Mouse (Mus musculus): ENCODE measurements around the gene Mrc1. TPM values are rescaled to one million over a fixed set of nuclear protein-coding genes. Genes with fewer than 3 reads are reported as not detected.

Gene Mrc1
- total RNA-seq, 2 experiments from 2014 or later = 3.4 to 4.1 TPM

DNA sequence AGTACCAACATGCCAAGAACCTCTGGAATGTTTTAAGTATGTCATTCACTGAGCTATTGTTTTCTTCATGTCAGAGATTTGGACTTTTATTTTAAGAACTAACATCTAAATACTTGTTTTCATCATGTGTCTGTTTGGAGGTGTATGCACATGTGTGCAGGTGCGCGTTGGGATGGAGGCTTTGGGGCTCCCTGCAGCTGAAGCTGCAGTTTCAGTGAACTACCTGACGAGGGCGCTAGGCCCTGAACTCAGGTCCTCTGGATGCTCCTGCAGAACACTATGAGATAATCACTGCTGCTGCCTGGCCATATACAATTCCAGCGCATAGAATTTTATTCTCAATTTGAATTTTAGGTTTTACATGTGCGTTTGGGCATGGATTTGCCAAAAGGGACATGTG, 11.1 kb upstream of the Mrc1 start:
- no peak overlapping the region for H3K27ac ChIP-seq
- DNase-seq (ENCODE audit: low spot score in 2 of 2) = no peak
- TF ChIP-seq CTCF (conservative IDR thresholded peaks at IDR 0.05) = peak; percentile 39
- no peak overlapping the region for H3K4me3 ChIP-seq

DNA sequence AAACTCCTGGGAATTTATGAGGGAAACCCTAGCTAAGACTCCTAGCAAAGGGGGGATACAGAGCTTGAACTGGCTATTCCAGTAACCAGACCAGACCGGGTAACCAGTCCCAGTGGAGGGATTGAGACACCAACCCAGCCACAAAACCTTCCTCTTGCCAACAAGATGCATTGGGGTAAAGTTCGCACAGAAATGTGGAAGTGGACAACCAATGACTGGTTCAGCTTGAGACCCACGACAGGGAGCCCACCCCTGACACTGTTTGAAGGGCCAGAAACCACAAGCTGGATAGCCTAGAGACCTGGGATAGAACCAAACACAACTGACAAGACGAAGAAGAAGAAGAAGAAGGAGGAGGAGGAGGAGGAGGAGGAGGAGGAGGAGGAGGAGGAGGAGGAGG, 4.8 kb upstream of the Mrc1 start:
- no peak for TF ChIP-seq CTCF (conservative IDR thresholded peaks at IDR 0.05)
- no peak overlapping the region for H3K27ac ChIP-seq
- H3K4me3 ChIP-seq = no peak overlapping the region
- DNase-seq (ENCODE audit: low spot score in 2 of 2) = no peak

DNA sequence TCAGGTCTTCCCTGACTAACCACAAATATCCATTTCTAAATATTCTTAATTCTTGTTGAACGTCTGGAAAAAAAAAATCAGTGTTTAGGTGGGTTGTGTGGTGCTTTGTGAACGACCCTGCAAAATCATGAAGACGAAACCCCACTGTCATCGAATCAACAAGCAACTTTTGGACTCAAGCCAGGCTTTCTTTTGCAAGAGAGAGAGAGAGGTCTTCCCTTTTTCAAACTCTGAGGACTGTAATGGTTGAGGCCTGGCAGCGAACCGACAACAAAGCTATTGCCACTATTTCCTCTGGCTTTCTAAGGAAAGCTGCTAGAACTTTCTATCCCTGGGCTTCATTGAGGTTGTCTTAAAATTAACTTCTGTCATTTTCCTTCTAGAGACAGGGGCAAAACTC, 697 bp upstream of the Mrc1 start:
- Histone ChIP-seq H3K27ac (no peak overlapping the region), H3K4me3 (no peak overlapping the region)
- no peak for TF ChIP-seq CTCF (conservative IDR thresholded peaks at IDR 0.05)
- no peak for DNase-seq (ENCODE audit: low spot score in 2 of 2)

DNA sequence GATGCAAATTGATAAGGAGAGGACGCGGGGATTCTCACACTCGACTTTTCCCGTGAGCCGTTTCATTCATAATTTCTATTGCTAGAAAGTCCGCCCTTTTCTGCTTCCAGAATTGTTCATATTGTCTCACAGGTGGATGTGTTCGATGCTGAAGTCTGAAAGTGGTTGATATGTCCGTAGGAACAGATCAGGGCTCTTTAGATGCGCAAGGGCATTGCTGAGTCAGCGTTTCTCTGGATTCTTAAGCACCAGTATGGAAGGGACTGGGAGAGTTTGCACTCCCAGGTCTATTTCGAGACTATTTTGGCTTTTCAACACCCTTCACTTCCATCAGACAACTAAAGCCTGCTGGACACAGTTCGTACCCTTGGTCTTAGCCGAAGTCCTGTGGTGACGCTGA, 787 bp downstream of the Mrc1 start:
- no peak overlapping the region for H3K4me3 ChIP-seq
- DNase-seq (ENCODE audit: low spot score in 2 of 2) = no peak
- TF ChIP-seq CTCF (conservative IDR thresholded peaks at IDR 0.05) = no peak

DNA sequence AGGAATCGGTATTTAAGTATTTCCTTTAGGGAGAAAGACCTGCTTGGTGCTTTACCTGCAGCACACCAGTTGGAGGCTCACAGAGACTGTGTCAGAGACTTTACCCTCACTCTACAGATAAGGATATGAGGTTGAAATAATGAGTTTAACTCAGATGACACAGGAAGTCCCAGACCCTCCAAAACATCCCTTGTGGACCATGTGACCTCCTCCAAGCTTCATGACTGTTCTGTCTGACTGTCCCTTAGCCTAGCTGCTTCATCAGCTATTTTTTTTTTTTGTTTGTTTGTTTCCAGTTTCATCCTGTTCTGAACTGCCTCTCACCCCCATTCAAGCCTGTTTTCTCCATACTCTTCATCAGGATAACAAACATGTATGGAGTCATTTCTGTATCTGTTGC, 3.7 kb downstream of the Mrc1 start:
- H3K4me3 ChIP-seq = no peak overlapping the region
- H3K27ac ChIP-seq = no peak overlapping the region
- DNase-seq (ENCODE audit: low spot score in 2 of 2) = no peak
- TF ChIP-seq CTCF (conservative IDR thresholded peaks at IDR 0.05) = no peak

More for the DNA sequence above, 787 bp downstream of the Mrc1 start:
- no peak overlapping the region for H3K27ac ChIP-seq

DNA sequence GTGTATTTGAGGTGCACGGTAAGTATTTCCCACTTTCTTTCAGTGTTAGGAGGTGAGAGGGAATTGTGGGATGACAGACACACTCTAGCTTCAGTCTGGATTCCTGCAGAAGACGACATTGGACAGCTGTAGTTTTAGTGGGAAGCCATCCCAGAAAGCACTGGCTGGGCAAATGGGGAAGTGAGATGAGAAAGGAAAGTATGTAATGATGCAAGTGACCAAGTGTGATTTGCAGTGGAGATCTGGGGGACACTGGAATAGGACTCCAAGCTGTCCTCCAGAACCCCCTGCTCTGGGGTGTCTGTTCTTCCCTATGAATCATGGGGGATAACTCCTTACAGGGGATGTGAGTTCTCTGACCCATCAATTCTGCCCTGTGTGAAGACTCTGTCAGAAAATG, 4.8 kb downstream of the Mrc1 start:
- DNase-seq (ENCODE audit: low spot score in 2 of 2) = no peak
- no peak overlapping the region for H3K27ac ChIP-seq
- no peak for TF ChIP-seq CTCF (conservative IDR thresholded peaks at IDR 0.05)
- no peak overlapping the region for H3K4me3 ChIP-seq

DNA sequence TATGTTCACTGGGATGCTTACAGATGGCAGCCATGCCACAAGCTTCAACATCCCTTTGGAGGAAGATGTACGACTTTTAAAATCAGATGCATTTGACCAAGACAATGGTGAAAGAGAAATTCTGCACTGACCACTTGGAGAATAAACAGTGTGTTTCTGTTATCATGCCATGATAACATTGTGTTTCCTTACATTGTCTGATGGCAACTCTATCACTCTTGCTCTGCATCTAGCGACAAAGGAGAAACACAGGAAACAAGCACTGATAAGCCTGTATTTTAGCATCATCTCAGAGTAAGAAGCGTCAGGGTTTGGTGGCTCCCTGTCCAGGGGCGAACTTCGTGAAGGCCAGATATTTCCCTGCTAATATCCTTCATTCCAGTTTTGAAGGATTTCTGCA, 6.1 kb downstream of the Mrc1 start:
- no peak for TF ChIP-seq CTCF (conservative IDR thresholded peaks at IDR 0.05)
- no peak for DNase-seq (ENCODE audit: low spot score in 2 of 2)
- no peak overlapping the region for H3K4me3 ChIP-seq

DNA sequence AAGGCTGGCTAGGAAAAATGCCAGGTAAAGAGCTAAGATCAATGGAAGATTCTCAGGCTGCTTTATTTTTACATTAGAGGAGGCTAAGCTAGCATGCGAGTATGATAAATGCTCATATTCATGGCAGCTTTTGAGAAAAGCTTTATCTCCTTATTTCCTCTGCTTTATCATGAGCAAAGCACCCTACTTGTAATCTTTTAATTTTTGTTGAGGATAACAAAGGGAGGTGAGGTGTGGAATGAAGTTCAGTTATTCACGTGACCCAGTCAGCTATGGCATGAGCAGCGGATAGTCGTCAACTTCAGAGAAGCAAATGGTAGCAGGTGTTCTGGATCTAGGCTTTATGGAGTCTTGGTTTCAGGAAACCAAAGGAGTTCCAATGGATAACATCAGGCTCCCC, 7.7 kb downstream of the Mrc1 start:
- DNase-seq (ENCODE audit: low spot score in 2 of 2) = no peak
- no peak overlapping the region for H3K4me3 ChIP-seq
- H3K27ac ChIP-seq = no peak overlapping the region
- no peak for TF ChIP-seq CTCF (conservative IDR thresholded peaks at IDR 0.05)

More for the DNA sequence above, 6.1 kb downstream of the Mrc1 start:
- no peak overlapping the region for H3K27ac ChIP-seq

DNA sequence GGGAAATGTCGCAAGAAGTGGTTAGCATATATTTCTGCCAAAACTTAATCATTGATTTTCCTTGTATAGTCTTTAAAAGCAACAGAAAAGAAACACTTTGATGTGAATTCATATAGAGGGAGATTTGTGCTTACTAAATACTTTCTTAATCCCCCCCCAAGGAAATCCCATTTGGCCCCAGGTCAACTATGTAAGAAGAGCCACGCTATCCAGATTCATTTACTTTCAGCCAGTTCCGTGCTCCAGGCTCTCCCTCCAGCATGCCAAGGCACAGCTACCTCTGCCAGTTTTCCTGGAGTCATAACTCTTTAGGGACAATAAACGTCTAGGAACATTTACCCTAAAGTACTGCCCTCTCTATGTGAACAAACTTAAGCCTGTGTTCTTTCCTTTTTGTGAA, 8.5 kb downstream of the Mrc1 start:
- Histone ChIP-seq H3K4me3 (no peak overlapping the region), H3K27ac (no peak overlapping the region)
- DNase-seq (ENCODE audit: low spot score in 2 of 2) = no peak
- TF ChIP-seq CTCF (conservative IDR thresholded peaks at IDR 0.05) = no peak

DNA sequence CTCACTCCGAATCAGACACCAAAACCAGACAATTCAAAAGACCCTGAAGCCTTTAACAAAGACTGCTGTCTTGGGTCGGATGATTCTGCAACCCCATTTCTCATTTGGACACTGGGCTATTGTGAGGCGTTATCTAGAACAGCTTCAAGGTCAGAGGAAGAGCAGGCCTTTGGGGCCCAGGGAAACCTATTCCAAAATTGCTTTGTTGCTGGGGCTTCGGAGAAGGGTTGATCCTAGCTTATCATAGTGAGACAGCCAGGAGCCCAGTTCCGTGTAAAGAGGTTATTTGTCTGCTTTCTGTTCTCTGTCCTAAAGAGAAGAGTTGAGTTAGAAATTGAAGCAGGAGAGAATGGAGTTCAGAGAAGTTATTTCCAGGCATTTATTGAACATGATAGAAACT, 10.0 kb downstream of the Mrc1 start:
- H3K4me3 ChIP-seq = no peak overlapping the region
- DNase-seq (ENCODE audit: low spot score in 2 of 2) = no peak
- no peak for TF ChIP-seq CTCF (conservative IDR thresholded peaks at IDR 0.05)
- no peak overlapping the region for H3K27ac ChIP-seq

DNA sequence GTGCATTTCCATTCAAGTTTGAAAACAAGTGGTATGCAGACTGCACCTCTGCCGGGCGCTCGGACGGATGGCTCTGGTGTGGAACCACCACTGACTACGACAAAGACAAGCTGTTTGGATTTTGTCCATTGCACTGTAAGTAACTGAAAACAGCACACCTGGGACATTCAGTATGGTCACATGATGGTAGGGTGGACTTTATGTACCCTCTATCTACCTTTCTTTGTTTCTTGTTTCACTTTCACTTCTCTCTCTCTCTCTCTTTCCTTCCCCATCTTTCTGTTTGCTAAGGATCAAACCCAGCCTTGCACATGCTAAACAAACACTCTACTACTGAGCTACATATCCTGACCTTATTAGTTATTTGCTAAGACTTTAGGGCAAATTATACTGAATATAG, 15.0 kb downstream of the Mrc1 start:
- Histone ChIP-seq H3K27ac (no peak overlapping the region), H3K4me3 (no peak overlapping the region)
- TF ChIP-seq CTCF (conservative IDR thresholded peaks at IDR 0.05) = no peak
- no peak for DNase-seq (ENCODE audit: low spot score in 2 of 2)

DNA sequence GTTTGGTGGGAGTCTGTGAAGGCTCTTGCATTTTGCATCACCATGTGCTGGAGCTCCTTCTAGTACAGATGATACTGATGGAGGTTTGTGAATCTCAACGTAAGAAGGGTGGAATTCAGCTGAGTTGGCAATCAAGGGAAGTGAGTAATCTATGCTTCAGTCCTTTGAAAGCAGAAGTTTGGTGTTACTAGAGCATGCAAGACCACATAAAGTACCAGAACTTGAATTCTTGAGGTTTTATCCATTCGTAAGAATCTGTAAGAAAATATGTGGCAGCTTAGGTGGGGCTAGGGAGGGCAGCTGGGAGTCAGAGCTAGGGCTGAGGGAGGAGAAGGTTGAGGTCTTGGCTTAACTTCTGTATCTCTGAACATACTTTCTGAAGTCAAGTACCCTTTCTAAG, 15.5 kb downstream of the Mrc1 start:
- DNase-seq (ENCODE audit: low spot score in 2 of 2) = no peak
- no peak overlapping the region for H3K4me3 ChIP-seq
- no peak for TF ChIP-seq CTCF (conservative IDR thresholded peaks at IDR 0.05)
- no peak overlapping the region for H3K27ac ChIP-seq

DNA sequence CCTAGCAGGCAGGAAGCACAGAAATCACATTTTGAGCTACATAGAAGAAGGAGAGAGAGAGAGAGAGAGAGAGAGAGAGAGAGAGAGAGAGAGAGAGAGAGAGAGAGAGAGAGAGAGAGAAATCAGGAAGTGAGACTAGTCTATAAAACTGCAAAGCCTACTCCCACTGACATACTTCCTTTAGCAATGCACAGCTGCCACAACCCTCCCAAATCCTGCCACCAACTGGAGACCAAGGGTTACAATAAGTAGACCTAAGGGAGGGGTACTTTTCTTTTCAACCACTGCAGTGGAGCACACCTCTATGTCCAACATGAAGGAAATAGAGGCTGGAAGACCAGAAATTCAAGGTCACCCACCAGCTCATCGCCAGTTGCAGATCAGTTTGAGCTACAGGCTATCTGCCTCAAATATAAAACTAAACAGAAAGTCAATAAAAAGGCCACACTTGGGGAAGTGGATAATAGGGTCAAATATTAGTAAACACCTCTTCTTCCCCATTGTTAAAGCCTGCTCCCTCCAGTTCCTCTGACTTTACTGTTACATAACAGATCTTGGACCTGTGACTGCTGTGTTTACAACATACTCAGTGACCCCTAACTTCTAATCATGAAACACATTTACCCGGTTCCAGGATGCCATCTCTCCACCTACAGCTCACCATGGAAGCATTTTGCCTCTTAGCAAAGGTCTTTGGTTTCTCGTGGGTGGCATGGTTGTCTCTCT, 20.8 kb downstream of the Mrc1 start:
- no peak for DNase-seq (ENCODE audit: low spot score in 2 of 2)
- no peak overlapping the region for H3K27ac ChIP-seq
- no peak for TF ChIP-seq CTCF (conservative IDR thresholded peaks at IDR 0.05)

DNA sequence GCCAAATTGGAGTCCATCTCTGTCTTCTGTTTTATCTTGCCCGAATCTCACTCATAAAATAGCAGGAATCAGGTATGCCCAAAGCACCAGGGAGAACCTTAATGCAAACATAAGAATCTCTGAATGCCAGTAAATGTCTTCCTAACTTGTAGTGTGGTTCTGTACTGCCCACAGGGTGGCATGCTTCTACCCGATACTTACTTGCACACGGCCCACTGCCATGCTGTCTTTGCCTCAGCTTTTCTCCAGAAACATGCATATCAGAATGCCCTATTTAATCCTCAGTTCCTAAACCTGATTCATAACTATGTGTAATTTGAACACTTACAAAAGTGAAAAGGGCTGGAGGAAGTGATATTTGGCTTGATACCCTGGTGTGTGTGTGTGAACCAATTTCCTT, 22.7 kb downstream of the Mrc1 start:
- no peak for DNase-seq (ENCODE audit: low spot score in 2 of 2)
- no peak overlapping the region for H3K27ac ChIP-seq
- TF ChIP-seq CTCF (conservative IDR thresholded peaks at IDR 0.05) = peak; percentile 42
- H3K4me3 ChIP-seq = no peak overlapping the region

More for the DNA sequence above, 20.8 kb downstream of the Mrc1 start:
- no peak overlapping the region for H3K4me3 ChIP-seq
